Mouse (Mus musculus) neural tube, embryonic 13.5 days (tissue): ENCODE results near the gene Gsg1. TPM values are rescaled to one million over a fixed set of nuclear protein-coding genes. Genes with fewer than 3 reads are reported as not detected.

Experiments used
- ATAC-seq: fragments of 200-750 bp; cut with Nextera tagmentation; 2 replicates; pipeline ENCODE4 v1.8.0; 2017; ENCODE audit warnings: low read depth, mild to moderate bottlenecking, moderate TSS enrichment, moderate library complexity
- H3K27ac ChIP-seq: fragments of 300-500 bp; sonication (generic); replicated peaks from 2 replicates; pipeline ENCODE4 v1.5.1; 2015; ENCODE audit warnings: moderate library complexity, mild to moderate bottlenecking, inconsistent platforms
- H3K27me3 ChIP-seq: fragments of 300-500 bp; sonication (generic); 2 replicates; pipeline ENCODE4 v1.6.1; 2015; ENCODE audit warnings: mild to moderate bottlenecking, inconsistent platforms
- H3K36me3 ChIP-seq: fragments of 300-500 bp; sonication (generic); 2 replicates; pipeline ENCODE4 v1.6.1; 2015; ENCODE audit warnings: mild to moderate bottlenecking, inconsistent platforms
- H3K4me1 ChIP-seq: fragments of 300-500 bp; sonication (generic); replicated peaks from 2 replicates; pipeline ENCODE4 v1.6.1; 2015; ENCODE audit warnings: inconsistent platforms
- H3K4me2 ChIP-seq: fragments of 300-500 bp; sonication (generic); 2 replicates; pipeline ENCODE4 v1.6.1; 2015; ENCODE audit warnings: inconsistent platforms, mild to moderate bottlenecking, moderate library complexity
- H3K4me3 ChIP-seq: fragments of 300-500 bp; sonication (generic); 2 replicates; pipeline ENCODE4 v1.5.1; 2015; ENCODE audit warnings: mild to moderate bottlenecking, inconsistent platforms
- H3K9ac ChIP-seq: fragments of 300-500 bp; sonication (generic); 2 replicates; pipeline ENCODE4 v1.6.1; 2015; ENCODE audit warnings: moderate library complexity, mild to moderate bottlenecking, inconsistent platforms
- H3K9me3 ChIP-seq: fragments of 300-500 bp; sonication (generic); 2 replicates; pipeline ENCODE4 v1.6.1; 2016; ENCODE audit warnings: inconsistent platforms
- WGBS: fragments of 180-500 bp; shearing (Covaris S2); methylation state at CpG from one replicate; pipeline ENCODE4 v1.1.7; 2015; 5-methylcytosine and 5-hydroxymethylcytosine counted together
- polyA plus RNA-seq: library from polyadenylated mRNA; unstranded; fragments of >200 nt; fragmentation: Nextera tagmentation; extraction: Ambion mirVana; gene quantifications from 2 replicates; pipeline ENCODE4 v1.2.1, GENCODE M21; 2015

Gsg1 gene
- 0.33 and 0.61 TPM in 2 replicates for polyA plus RNA-seq

GRCm38 (mm10) chr6:135254153-135254552, at the start of gene Gsg1:
TSS of gene Gsg1 (minus strand) at chr6:135254351.
- no peak within 1 kb of the TSS for H3K4me3 ChIP-seq
- no peak within 1 kb of the TSS for H3K9ac ChIP-seq
- H3K9me3 ChIP-seq: peaks cover 5% of the 10 kb centered on the region; the same call in 1 of the 2 replicates
- no peaks in the 10 kb centered on the region for H3K36me3 ChIP-seq
- ATAC-seq: no peak
- H3K27me3 ChIP-seq: no peaks in the 10 kb centered on the region
- H3K27ac ChIP-seq: no peak within 1 kb of the TSS
- H3K4me1 ChIP-seq: peaks cover 32% of the 10 kb centered on the region
- H3K4me2 ChIP-seq: no peak within 1 kb of the TSS
- 79% methylated on average over 7 of the region's 7 CpGs for WGBS

- Histone ChIP-seq H3K9ac (no peak overlapping the region), H3K27me3 (no peaks in the 10 kb centered on the region), H3K36me3 (no peaks in the 10 kb centered on the region), H3K4me2 (no peak overlapping the region), H3K9me3 (no peaks in the 10 kb centered on the region), H3K4me1 (no peaks in the 10 kb centered on the region), H3K27ac (no peak overlapping the region), H3K4me3 (no peak overlapping the region)
- no peak for ATAC-seq
- WGBS: 75% methylated on average over 10 of the region's 10 CpGs
These were observed 48.4 kb upstream of the Gsg1 start for GRCm38 (mm10) chr6:135302421-135303125.

GRCm38 (mm10) chr6:135300469-135300868, 46.3 kb upstream of the Gsg1 start:
- Histone ChIP-seq H3K4me3 (no peak overlapping the region), H3K9ac (no peak overlapping the region), H3K9me3 (no peaks in the 10 kb centered on the region), H3K27ac (no peak overlapping the region), H3K4me2 (no peak overlapping the region), H3K4me1 (peaks cover 2% of the 10 kb centered on the region; the same call in 1 of the 2 replicates), H3K36me3 (no peaks in the 10 kb centered on the region), H3K27me3 (no peaks in the 10 kb centered on the region)
- 90% methylated on average over 4 of the region's 4 CpGs for WGBS
- no peak for ATAC-seq

GRCm38 (mm10) chr6:135299024-135299550, 44.9 kb upstream of the Gsg1 start:
- peaks cover 8% of the 10 kb centered on the region; the same call in 1 of the 2 replicates for H3K4me1 ChIP-seq
- no peaks in the 10 kb centered on the region for H3K9me3 ChIP-seq
- no peak for ATAC-seq
- 80% methylated on average over 7 of the region's 7 CpGs for WGBS
- H3K4me3 ChIP-seq: no peak overlapping the region
- H3K36me3 ChIP-seq: no peaks in the 10 kb centered on the region
- no peaks in the 10 kb centered on the region for H3K27me3 ChIP-seq
- no peak overlapping the region for H3K9ac ChIP-seq
- no peak overlapping the region for H3K27ac ChIP-seq
- no peak overlapping the region for H3K4me2 ChIP-seq

GRCm38 (mm10) chr6:135297570-135297969, 43.4 kb upstream of the Gsg1 start:
- Histone ChIP-seq H3K4me3 (no peak overlapping the region), H3K9me3 (no peaks in the 10 kb centered on the region), H3K4me2 (no peak overlapping the region), H3K36me3 (no peaks in the 10 kb centered on the region), H3K27ac (no peak overlapping the region), H3K9ac (no peak overlapping the region), H3K27me3 (no peaks in the 10 kb centered on the region), H3K4me1 (peaks cover 8% of the 10 kb centered on the region; the same call in 1 of the 2 replicates)
- 88% methylated on average over 7 of the region's 7 CpGs for WGBS
- no peak for ATAC-seq

GRCm38 (mm10) chr6:135296267-135296666, 42.1 kb upstream of the Gsg1 start:
- Histone ChIP-seq H3K4me3 (no peak overlapping the region), H3K4me1 (peaks cover 8% of the 10 kb centered on the region; the same call in 1 of the 2 replicates)
- WGBS: 87% methylated on average over 17 of the region's 17 CpGs

GRCm38 (mm10) chr6:135295082-135295861, 41.1 kb upstream of the Gsg1 start:
- Histone ChIP-seq H3K4me2 (no peak overlapping the region), H3K4me1 (peaks cover 8% of the 10 kb centered on the region; the same call in 1 of the 2 replicates), H3K9ac (no peak overlapping the region), H3K27me3 (no peaks in the 10 kb centered on the region), H3K27ac (peak overlapping the region; percentile 57), H3K4me3 (no peak overlapping the region), H3K9me3 (no peaks in the 10 kb centered on the region), H3K36me3 (no peaks in the 10 kb centered on the region)
- WGBS: 78% methylated on average over 11 of the region's 11 CpGs
- no peak for ATAC-seq

More at GRCm38 (mm10) chr6:135296267-135296666, 42.1 kb upstream of the Gsg1 start:
- Histone ChIP-seq H3K36me3 (no peaks in the 10 kb centered on the region), H3K9ac (no peak overlapping the region), H3K27me3 (no peaks in the 10 kb centered on the region), H3K9me3 (no peaks in the 10 kb centered on the region), H3K27ac (no peak overlapping the region), H3K4me2 (no peak overlapping the region)
- no peak for ATAC-seq

- peaks cover 8% of the 10 kb centered on the region; the same call in 1 of the 2 replicates for H3K4me1 ChIP-seq
- no peaks in the 10 kb centered on the region for H3K27me3 ChIP-seq
- no peaks in the 10 kb centered on the region for H3K9me3 ChIP-seq
- no peak overlapping the region for H3K4me2 ChIP-seq
- no peak overlapping the region for H3K9ac ChIP-seq
- H3K27ac ChIP-seq: no peak overlapping the region
- H3K36me3 ChIP-seq: no peaks in the 10 kb centered on the region
- H3K4me3 ChIP-seq: no peak overlapping the region
- ATAC-seq: no peak
- WGBS: 90% methylated on average over 6 of the region's 6 CpGs
These were observed 40.0 kb upstream of the Gsg1 start for GRCm38 (mm10) chr6:135294150-135294549.

GRCm38 (mm10) chr6:135292391-135292790, 38.2 kb upstream of the Gsg1 start:
- 68% methylated on average over 4 of the region's 4 CpGs for WGBS
- H3K27me3 ChIP-seq: no peaks in the 10 kb centered on the region
- H3K4me2 ChIP-seq: no peak overlapping the region
- H3K36me3 ChIP-seq: no peaks in the 10 kb centered on the region
- H3K9ac ChIP-seq: no peak overlapping the region
- H3K4me1 ChIP-seq: peaks cover 8% of the 10 kb centered on the region; the same call in 1 of the 2 replicates
- no peak overlapping the region for H3K4me3 ChIP-seq
- ATAC-seq: no peak
- no peaks in the 10 kb centered on the region for H3K9me3 ChIP-seq
- no peak overlapping the region for H3K27ac ChIP-seq

- no peak overlapping the region for H3K9ac ChIP-seq
- no peak overlapping the region for H3K4me3 ChIP-seq
- peak; percentile 50; the same call in 1 of the 2 replicates for ATAC-seq
- H3K36me3 ChIP-seq: no peaks in the 10 kb centered on the region
- no peaks in the 10 kb centered on the region for H3K27me3 ChIP-seq
- no peaks in the 10 kb centered on the region for H3K9me3 ChIP-seq
- peak overlapping the region; percentile 54 for H3K27ac ChIP-seq
- WGBS: 3% methylated on average over 10 of the region's 10 CpGs
- peak overlapping the region; percentile 7; the same call in 1 of the 2 replicates for H3K4me2 ChIP-seq
- H3K4me1 ChIP-seq: peaks cover 16% of the 10 kb centered on the region
These were observed 25.7 kb upstream of the Gsg1 start for GRCm38 (mm10) chr6:135279856-135280255.

- H3K4me2 ChIP-seq: 0 out of 2 replicates have a peak overlapping the region, but pooled peaks have one; percentile 7
These were observed 25.1 kb upstream of the Gsg1 start for GRCm38 (mm10) chr6:135279286-135279685.

GRCm38 (mm10) chr6:135278302-135278701, 24.2 kb upstream of the Gsg1 start:
- peaks cover 16% of the 10 kb centered on the region for H3K4me1 ChIP-seq
- H3K27ac ChIP-seq: no peak overlapping the region
- H3K9me3 ChIP-seq: no peaks in the 10 kb centered on the region
- H3K4me3 ChIP-seq: no peak overlapping the region
- no peak overlapping the region for H3K9ac ChIP-seq
- WGBS: 89% methylated on average over 6 of the region's 6 CpGs
- no peak for ATAC-seq
- H3K36me3 ChIP-seq: no peaks in the 10 kb centered on the region
- no peak overlapping the region for H3K4me2 ChIP-seq
- no peaks in the 10 kb centered on the region; the same call in 1 of the 2 replicates for H3K27me3 ChIP-seq

More at GRCm38 (mm10) chr6:135279286-135279685, 25.1 kb upstream of the Gsg1 start:
- peak; percentile 85 for ATAC-seq
- no peaks in the 10 kb centered on the region; the same call in 1 of the 2 replicates for H3K27me3 ChIP-seq
- peak overlapping the region; percentile 54 for H3K27ac ChIP-seq
- peaks cover 16% of the 10 kb centered on the region for H3K4me1 ChIP-seq
- no peaks in the 10 kb centered on the region for H3K9me3 ChIP-seq
- H3K36me3 ChIP-seq: no peaks in the 10 kb centered on the region
- H3K9ac ChIP-seq: no peak overlapping the region
- no peak overlapping the region for H3K4me3 ChIP-seq
- 42% methylated on average over 5 of the region's 5 CpGs for WGBS
